Mouse (Mus musculus): ENCODE measurements around the gene Pik3r2. TPM values are rescaled to one million over a fixed set of nuclear protein-coding genes. Genes with fewer than 3 reads are reported as not detected.
A peak's percentile ranks its signal among the peaks of the same experiment; 100 is the strongest.

The Pik3r2 gene
- polyA plus RNA-seq, 1 experiment = 20.1 TPM

GRCm38 (mm10) chr8:70719796-70720270 lies 56.7 kb downstream of the Pik3r2 start:
- no peaks in the 10 kb centered on the region for H3K27me3 ChIP-seq (ENCODE audit: control insufficient read depth, insufficient read depth, low read length, poor library complexity, severe bottlenecking)
- H3K4me1 ChIP-seq (ENCODE audit: control insufficient read depth, insufficient read depth, low read length) = no peaks in the 10 kb centered on the region
- H3K9ac ChIP-seq (ENCODE audit: low read depth, poor library complexity, severe bottlenecking) = no peak overlapping the region
- no peak overlapping the region for H3K4me3 ChIP-seq (ENCODE audit: low read depth, low read length)
- no peaks in the 10 kb centered on the region for H3K36me3 ChIP-seq (ENCODE audit: control insufficient read depth, insufficient read depth, low read length, poor library complexity, severe bottlenecking)
- no peaks in the 10 kb centered on the region for H3K9me3 ChIP-seq (replicated peaks; ENCODE audit: control insufficient read depth, insufficient read depth, low read length, poor library complexity, severe bottlenecking)
- H3K27ac ChIP-seq (ENCODE audit: insufficient read depth, low read length) = no peak overlapping the region
- TF ChIP-seq EP300 (IDR thresholded peaks at IDR 0.05; ENCODE audit: insufficient read depth, low read depth, low read length) (no peak), POLR2A (IDR thresholded peaks at IDR 0.05; ENCODE audit: insufficient read depth, low read length) (no peak), CTCF (IDR thresholded peaks at IDR 0.05; ENCODE audit: low read depth, low read length) (no peak)

- no peaks in the 10 kb centered on the region for H3K9me3 ChIP-seq (replicated peaks; ENCODE audit: control insufficient read depth, insufficient read depth, low read length, poor library complexity, severe bottlenecking)
- TF ChIP-seq CTCF (IDR thresholded peaks at IDR 0.05; ENCODE audit: low read depth, low read length) = peak; percentile 81
- TF ChIP-seq POLR2A (IDR thresholded peaks at IDR 0.05; ENCODE audit: insufficient read depth, low read length) = no peak
- no peaks in the 10 kb centered on the region for H3K36me3 ChIP-seq (ENCODE audit: control insufficient read depth, insufficient read depth, low read length, poor library complexity, severe bottlenecking)
- peak within 1 kb of the TSS; percentile 13 for H3K4me3 ChIP-seq (ENCODE audit: low read depth, low read length)
- H3K27ac ChIP-seq (ENCODE audit: insufficient read depth, low read length) = no peak within 1 kb of the TSS
- no peaks in the 10 kb centered on the region for H3K4me1 ChIP-seq (ENCODE audit: control insufficient read depth, insufficient read depth, low read length)
- H3K9ac ChIP-seq (ENCODE audit: low read depth, poor library complexity, severe bottlenecking) = peak within 1 kb of the TSS; percentile 19; the same call in 1 of the 2 replicates
- H3K27me3 ChIP-seq (ENCODE audit: control insufficient read depth, insufficient read depth, low read length, poor library complexity, severe bottlenecking) = no peaks in the 10 kb centered on the region
Measured at GRCm38 (mm10) chr8:70718297-70718696, 58.2 kb downstream of the Pik3r2 start, which contains the start of gene Gm3336. Gene Gm3336, plus strand, starts transcription at chr8:70718543.

Other genes with a start within 250 kb of the Pik3r2 start
- gene Fkbp8, start 249.0 kb downstream of the Pik3r2 start, polyA plus RNA-seq (2011; ENCODE audit: insufficient read depth, insufficient read length, low read depth, missing spikeins) = 80.5 and 87.3 TPM in 2 replicates
- gene Kxd1, start 248.8 kb downstream of the Pik3r2 start, polyA plus RNA-seq (2011; ENCODE audit: insufficient read depth, insufficient read length, low read depth, missing spikeins) = 57.4 and 63.5 TPM in 2 replicates
- gene Ell, start 237.3 kb downstream of the Pik3r2 start, polyA plus RNA-seq (2011; ENCODE audit: insufficient read depth, insufficient read length, low read depth, missing spikeins) = 12.4 and 13.2 TPM in 2 replicates
- 61.5 and 72.3 TPM in 2 replicates for gene Isyna1, start 182.3 kb downstream of the Pik3r2 start, polyA plus RNA-seq (2011; ENCODE audit: insufficient read depth, insufficient read length, low read depth, missing spikeins)
- gene Ssbp4, start 167.8 kb downstream of the Pik3r2 start, polyA plus RNA-seq (2011; ENCODE audit: insufficient read depth, insufficient read length, low read depth, missing spikeins) = 49.9 and 50.2 TPM in 2 replicates
- not detected in 2 replicates for gene Lrrc25, start 160.6 kb downstream of the Pik3r2 start, polyA plus RNA-seq (2011; ENCODE audit: insufficient read depth, insufficient read length, low read depth, missing spikeins)
- 1.9 and 2.1 TPM in 2 replicates for gene Gdf15, start 144.3 kb downstream of the Pik3r2 start, polyA plus RNA-seq (2011; ENCODE audit: insufficient read depth, insufficient read length, low read depth, missing spikeins)
- 30.2 and 44.4 TPM in 2 replicates for gene Pgpep1, start 116.3 kb downstream of the Pik3r2 start, polyA plus RNA-seq (2011; ENCODE audit: insufficient read depth, insufficient read length, low read depth, missing spikeins)
- gene Lsm4, start 103.5 kb downstream of the Pik3r2 start, polyA plus RNA-seq (2011; ENCODE audit: insufficient read depth, insufficient read length, low read depth, missing spikeins) = 211 TPM in 2 replicates
- gene Jund, start 77.8 kb downstream of the Pik3r2 start, polyA plus RNA-seq (2011; ENCODE audit: insufficient read depth, insufficient read length, low read depth, missing spikeins) = 56.6 and 66.4 TPM in 2 replicates
- gene Iqcn, start 73.3 kb downstream of the Pik3r2 start, polyA plus RNA-seq (2011; ENCODE audit: insufficient read depth, insufficient read length, low read depth, missing spikeins) = not detected in 2 replicates
- 0.99 and 2.5 TPM in 2 replicates for gene Gm3336, start 58.2 kb downstream of the Pik3r2 start, polyA plus RNA-seq (2011; ENCODE audit: insufficient read depth, insufficient read length, low read depth, missing spikeins)
- gene Pde4c, start 53.0 kb downstream of the Pik3r2 start, polyA plus RNA-seq (2011; ENCODE audit: insufficient read depth, insufficient read length, low read depth, missing spikeins) = 1.9 and 2.3 TPM in 2 replicates
- gene Rab3a, start 22.0 kb downstream of the Pik3r2 start, polyA plus RNA-seq (2011; ENCODE audit: insufficient read depth, insufficient read length, low read depth, missing spikeins) = 6.2 and 6.3 TPM in 2 replicates
- 17.7 and 19.1 TPM in 2 replicates for gene Mpv17l2, start 15.8 kb downstream of the Pik3r2 start, polyA plus RNA-seq (2011; ENCODE audit: insufficient read depth, insufficient read length, low read depth, missing spikeins)
- gene Mast3, start 28.3 kb upstream of the Pik3r2 start, polyA plus RNA-seq (2011; ENCODE audit: insufficient read depth, insufficient read length, low read depth, missing spikeins) = 9.1 and 10.9 TPM in 2 replicates
- gene Il12rb1, start 31.7 kb upstream of the Pik3r2 start, polyA plus RNA-seq (2011; ENCODE audit: insufficient read depth, insufficient read length, low read depth, missing spikeins) = 1.1 and 2.0 TPM in 2 replicates
- 11.1 and 12.1 TPM in 2 replicates for gene Arrdc2, start 63.0 kb upstream of the Pik3r2 start, polyA plus RNA-seq (2011; ENCODE audit: insufficient read depth, insufficient read length, low read depth, missing spikeins)
- 3.2 and 3.5 TPM in 2 replicates for gene Kcnn1, start 86.5 kb upstream of the Pik3r2 start, polyA plus RNA-seq (2011; ENCODE audit: insufficient read depth, insufficient read length, low read depth, missing spikeins)
- gene Ccdc124, start 97.2 kb upstream of the Pik3r2 start, polyA plus RNA-seq (2011; ENCODE audit: insufficient read depth, insufficient read length, low read depth, missing spikeins) = 62.8 and 67.2 TPM in 2 replicates
- 13.3 TPM in 2 replicates for gene Slc5a5, start 116.0 kb upstream of the Pik3r2 start, polyA plus RNA-seq (2011; ENCODE audit: insufficient read depth, insufficient read length, low read depth, missing spikeins)
- gene Rpl18a, start 120.7 kb upstream of the Pik3r2 start, polyA plus RNA-seq (2011; ENCODE audit: insufficient read depth, insufficient read length, low read depth, missing spikeins) = 2,473 and 2,707 TPM in 2 replicates
- gene Map1s, start 129.2 kb upstream of the Pik3r2 start, polyA plus RNA-seq (2011; ENCODE audit: insufficient read depth, insufficient read length, low read depth, missing spikeins) = 32.8 and 37.3 TPM in 2 replicates

All from ES-Bruce4 (cell line).